Mouse (Mus musculus): Measurements from ENCODE around the gene Prkd2.

DNA sequence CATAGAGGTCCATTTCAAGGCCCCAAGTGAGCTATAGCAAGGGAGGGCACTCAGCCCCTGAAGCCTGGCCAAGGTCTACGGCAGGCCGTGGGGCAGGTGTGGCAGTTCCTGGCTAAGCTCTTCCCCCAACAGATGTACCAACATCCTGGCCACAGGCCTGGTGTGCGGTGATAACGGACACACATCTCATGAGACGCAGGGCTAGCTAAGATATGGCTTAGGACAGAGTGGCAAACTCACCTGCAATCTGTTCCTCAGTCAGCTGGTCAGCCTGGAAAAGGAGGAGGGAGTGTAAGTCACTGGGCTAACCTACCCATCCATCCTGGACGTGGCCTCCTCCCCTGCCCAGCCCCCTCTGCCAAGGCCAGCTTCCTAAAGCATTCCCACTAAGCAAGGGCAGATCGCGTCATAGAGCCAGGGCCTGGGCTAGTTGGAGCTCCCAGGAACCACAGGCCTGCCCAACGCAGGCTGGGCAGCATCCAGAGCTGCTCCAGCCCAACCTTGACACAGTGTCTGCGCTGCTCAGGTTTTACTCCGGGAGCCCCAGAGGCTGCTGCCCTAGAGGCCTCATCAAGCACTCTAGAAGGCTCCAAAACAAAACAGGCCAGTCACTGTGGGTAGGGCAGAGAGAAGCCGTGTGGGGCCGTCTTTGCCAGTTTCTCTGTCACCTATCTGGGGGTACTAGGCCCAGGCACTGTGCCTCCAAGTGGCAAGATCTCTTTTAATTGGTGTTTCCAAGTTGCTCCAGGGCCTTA, 76.9 kb downstream of the Prkd2 start:
- TF ChIP-seq POLR2A (IDR thresholded peaks at IDR 0.05; ENCODE audit: insufficient read depth, low read depth, low read length) (no peak), CTCF (IDR thresholded peaks at IDR 0.05; ENCODE audit: insufficient read depth, low read depth, low read length) (no peak)
